Mouse (Mus musculus): ENCODE data around the gene Cbr2. TPM values are rescaled to one million over a fixed set of nuclear protein-coding genes. Genes with fewer than 3 reads are reported as not detected.
"Not testable (repeated sequence)": the region's sequence is repeated elsewhere in the genome, so short reads cannot be mapped to it uniquely, and the experiment has no call there.

Cbr2 gene
- 1 to 10 TPM; 3.0 to 3.9 TPM for total RNA-seq (2021)

DNA sequence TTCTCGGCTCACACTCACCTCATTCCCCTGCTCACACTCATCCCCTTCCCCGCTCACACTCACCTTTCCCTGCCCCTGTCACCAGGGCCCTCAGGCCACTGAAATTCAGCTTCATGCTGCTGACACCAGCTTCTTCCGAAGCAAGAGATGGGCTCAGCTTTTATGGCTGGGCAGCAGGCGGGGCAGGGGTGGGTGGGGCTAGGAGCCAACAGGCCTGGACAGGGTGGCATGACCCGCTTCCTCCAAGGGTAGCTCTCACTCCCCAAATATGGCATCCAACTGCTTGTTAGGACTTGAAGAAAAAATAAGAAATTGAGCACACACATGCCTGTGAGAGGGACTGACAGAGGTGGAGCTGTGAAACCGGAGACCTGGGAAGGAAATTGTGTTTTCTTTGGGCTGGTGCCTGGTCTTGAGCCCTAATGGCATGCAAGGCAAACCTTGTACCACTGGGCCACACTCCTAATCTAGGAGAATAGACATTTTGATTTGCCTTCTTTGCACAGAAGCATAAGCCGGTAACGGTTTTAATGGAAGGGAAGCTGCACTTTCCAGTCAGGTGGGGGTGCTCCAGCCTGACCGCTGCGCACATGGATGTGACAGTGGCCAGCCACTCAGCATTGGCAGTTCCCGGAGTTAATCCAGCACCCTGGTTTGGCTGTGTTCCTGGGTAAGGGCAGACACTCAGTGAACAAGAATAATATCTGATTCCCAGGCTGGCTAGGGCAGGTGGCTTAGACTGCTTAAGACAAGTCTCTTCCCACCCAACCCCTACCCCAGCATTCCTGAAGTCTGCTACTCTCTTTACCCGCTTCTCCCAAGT lies at the start of gene Cbr2:
Gene Cbr2, minus strand, starts transcription at position 257 of the 823 bp plus-strand sequence.
- peak; percentile 57 for DNase-seq

DNA sequence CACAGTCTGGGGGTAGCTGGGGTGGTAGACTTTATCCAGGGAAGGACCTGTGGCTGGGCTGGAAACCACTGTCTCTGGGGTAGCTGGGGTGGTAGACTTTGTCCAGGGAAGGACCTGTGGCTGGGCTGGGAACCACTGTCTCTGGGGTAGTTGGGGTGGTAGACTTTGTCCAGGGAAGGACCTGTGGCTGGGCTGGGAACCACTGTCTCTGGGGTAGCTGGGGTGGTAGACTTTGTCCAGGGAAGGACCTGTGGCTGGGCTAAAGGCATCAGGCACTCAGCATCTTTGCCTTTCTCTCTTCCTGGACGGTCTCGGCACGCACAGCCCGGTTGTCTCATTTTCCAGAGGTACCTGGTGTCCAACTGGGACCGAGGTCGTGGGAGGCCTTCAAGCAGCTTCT lies 49.4 kb upstream of the Cbr2 start:
- not testable (repeated sequence) for DNase-seq

DNA sequence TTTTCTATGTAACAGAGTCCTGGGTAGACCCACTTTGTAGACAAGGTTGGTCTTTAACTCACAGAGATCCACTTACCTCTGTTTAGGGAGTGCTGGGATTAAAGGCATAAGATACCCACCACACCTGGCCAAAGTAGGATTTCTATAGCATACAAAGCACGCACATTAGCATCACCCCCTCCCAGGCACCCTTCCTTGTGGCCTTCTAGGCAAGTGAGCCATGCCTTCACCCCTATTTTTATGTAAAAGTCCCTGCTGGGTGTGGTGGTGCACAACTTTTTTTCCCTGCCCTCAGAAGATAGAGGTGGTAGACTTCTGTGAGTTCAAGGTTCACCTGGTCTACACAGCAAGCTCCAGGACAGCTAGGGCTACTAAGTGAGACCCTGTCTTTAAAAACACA lies 48.0 kb upstream of the Cbr2 start:
- DNase-seq, result no peak

DNA sequence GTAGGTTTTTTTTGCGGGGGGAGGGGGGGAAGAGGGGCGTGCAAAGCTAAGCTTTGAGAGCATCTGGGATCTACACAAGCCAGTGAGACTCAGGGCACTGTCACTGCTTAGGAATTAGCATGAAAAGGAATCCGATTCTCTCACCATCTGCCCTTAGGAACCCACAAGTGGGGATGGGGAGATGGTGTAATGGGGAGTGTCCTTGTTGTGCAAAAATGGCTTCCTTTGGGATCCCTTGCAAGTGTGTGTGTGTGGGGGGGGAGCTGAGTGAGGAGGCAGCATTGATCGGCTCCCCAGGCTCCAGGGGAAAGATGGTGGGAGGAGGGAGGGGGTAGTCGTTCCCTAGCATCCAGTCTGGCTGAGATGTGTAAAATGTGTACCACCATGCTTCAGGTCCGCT lies 45.2 kb upstream of the Cbr2 start:
- DNase-seq, result peak; percentile 4

DNA sequence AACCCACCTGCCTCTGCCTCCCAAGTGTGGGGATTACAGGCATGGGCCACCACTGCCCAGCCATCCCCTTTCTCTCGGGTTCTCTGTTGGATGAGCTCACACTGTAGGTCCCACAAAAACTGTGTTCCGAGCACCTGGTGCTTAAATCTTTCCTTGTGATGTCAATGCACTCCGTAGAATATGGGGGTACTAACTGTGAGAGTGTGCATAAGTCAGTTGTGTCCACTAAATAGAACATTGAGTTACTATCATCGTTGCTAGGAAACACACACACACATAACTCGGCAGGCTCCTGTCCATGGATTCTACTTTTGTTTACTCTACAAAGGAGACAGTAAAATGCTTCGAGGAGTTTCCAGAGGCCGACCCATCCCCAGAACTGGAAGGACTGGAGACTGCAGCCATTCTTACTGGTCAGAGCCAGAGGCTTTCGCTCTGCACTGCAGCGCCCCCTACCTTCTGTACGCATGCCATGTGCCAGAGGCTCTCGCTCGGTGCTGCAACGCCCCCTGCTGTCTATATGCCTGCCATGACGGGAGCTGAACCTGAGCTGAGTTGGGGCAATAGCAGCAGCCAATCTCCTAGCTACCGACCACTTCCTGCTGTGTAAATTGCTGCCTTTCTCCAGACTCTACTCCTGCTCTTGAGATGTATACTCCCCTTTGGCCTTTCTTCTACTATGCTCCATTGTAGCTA lies 44.0 kb upstream of the Cbr2 start:
- DNase-seq, result peak; percentile 99

DNA sequence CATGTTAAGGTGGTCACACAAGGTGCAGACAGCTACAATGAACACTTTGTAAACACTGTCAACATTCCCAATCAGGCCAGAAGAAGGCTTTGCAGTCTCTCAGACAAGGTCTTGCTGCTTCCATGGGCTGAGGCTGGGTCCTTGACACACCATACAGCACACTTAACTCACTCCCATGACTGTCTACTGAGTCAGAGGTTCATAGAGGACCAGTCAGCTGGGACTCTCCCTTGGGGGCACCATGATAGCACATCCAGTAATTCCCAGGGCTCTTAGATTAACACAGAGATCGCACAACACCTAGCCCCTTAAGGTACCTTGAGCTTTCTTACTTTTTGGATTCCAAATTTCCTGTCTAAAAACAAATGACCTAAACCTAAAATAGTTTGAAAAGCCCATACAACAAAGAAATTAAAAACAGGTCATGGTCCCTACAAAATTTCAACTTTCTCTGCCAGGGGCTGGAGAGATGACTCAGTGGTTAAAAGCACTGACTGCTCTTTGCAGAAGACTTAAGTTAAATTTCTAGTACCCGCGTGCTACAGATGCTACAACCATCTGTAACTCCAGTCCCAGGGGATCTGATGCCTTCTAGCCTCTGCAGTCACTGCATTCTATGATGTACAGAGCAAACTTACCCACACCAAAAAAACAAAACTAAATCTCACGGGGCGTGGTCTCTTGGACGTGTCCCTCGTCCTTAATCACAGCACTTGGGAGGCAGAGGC lies 41.7 kb upstream of the Cbr2 start:
- no peak for DNase-seq

DNA sequence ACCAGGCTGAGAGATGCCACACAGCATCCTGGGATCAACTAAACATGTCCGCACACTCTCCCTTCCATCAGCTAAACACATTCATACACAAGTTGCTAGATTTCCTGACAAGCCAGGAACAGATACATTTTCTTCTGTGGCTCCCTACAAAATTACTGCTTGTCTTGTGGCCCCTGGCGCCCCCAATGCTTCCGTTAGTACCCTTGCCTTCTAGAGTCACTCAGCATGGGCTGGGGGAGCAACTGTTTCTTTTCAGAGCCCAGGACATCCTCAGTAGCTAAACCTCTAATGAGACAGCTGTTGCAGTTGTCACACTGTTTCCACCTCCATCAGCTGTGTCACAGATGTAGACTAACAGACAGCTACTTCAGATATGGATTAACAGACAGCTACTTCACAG lies 40.8 kb upstream of the Cbr2 start:
- DNase-seq, result no peak

DNA sequence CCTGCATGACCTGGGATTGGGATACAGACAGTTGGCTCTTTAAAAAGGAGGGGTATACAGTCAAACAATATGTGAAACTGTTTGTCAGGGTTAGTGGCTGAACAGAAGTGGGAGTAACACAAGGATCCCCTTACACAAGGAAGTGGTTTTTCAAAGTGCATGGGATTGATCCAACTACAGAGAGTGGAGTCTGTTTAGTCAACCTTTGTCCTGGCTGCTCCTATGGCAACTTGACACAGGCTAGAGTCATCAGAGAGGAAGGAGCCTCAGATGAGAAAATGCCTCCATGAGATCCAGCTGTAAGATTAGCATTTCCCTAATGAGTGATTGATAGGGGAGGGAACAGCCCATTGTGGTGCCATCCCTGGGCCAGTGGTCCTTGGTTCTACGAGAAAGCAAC lies 36.3 kb upstream of the Cbr2 start:
- DNase-seq, result no peak

DNA sequence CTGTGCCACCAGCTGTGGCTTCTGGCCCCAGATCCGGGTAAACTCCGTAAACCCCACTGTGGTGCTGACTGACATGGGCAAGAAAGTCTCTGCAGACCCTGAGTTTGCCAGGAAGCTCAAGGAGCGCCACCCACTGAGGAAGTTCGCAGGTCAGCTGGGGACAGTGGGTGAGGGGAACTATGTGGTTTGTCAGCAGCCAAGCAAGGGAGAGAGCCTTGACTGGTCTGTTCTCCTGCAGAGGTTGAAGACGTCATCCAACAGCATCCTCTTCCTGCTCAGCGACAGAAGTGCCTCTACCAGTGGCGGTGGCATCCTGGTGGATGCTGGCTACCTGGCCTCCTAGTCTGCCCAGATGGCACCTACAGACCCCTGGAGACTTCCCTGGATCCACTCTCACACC lies 35.1 kb upstream of the Cbr2 start:
- not testable (repeated sequence) for DNase-seq

DNA sequence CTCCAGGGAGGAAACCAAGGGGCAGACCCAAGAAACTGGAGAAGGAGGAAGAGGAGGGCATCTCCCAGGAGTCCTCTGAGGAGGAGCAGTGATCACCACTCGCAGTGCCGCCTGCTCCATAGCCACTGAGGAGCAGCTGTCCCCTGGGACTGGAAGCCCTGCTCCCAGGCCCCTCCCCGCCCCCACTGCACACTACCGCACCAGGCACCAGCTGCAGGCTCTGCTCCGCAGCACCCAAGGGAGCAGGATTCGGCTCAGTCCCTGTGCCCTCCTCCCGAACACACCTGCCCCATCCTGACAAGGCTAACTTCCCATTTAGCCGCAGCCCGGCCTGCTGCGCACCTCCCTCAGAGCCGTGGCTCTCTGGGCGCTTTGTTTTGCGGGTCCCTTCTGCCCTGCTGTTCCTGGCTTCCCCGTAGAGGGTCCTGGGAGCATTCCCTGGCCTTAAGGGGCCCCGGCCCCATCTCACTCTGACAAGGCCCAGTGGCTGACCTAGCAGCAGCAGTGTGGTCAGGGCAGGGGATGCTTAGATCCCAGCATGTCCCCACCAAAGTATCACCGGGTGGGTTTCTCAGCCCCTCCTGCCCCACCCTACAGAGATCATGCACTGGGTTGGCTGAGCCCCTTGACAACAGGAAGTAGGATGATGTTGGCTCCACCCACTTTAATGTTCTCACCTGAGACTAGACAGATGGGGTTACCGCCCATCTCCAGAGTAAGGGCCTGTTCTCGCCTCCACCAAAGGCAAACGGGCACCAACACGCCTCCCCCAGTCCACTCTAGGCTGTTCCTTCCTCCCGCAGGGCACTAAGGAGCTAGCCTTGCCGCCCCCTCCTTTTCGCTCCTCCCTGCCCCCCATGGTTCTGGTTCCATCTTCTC lies 31.4 kb upstream of the Cbr2 start:
- DNase-seq, result not testable (repeated sequence)

DNA sequence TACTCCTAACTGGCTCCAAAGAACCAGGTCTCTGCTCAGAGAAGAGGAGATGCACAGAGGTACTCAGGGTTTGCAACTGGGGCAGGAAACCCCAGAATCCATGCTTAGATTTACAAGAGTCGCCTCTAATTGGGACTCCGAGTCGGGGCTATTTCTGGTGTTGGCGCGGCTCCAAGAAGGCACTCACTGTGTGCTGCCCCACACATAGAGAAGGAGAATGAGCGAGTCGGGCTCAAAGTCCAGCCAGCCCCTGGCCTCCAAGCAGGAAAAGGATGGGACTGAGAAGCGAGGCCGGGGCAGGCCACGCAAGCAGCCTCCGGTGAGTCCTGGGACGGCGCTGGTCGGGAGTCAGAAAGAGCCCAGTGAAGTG lies 30.7 kb upstream of the Cbr2 start, which contains the start of gene Hmga1b:
Gene Hmga1b, plus strand, starts transcription at position 123 of the 370 bp plus-strand sequence.
- DNase-seq, result not testable (repeated sequence)

DNA sequence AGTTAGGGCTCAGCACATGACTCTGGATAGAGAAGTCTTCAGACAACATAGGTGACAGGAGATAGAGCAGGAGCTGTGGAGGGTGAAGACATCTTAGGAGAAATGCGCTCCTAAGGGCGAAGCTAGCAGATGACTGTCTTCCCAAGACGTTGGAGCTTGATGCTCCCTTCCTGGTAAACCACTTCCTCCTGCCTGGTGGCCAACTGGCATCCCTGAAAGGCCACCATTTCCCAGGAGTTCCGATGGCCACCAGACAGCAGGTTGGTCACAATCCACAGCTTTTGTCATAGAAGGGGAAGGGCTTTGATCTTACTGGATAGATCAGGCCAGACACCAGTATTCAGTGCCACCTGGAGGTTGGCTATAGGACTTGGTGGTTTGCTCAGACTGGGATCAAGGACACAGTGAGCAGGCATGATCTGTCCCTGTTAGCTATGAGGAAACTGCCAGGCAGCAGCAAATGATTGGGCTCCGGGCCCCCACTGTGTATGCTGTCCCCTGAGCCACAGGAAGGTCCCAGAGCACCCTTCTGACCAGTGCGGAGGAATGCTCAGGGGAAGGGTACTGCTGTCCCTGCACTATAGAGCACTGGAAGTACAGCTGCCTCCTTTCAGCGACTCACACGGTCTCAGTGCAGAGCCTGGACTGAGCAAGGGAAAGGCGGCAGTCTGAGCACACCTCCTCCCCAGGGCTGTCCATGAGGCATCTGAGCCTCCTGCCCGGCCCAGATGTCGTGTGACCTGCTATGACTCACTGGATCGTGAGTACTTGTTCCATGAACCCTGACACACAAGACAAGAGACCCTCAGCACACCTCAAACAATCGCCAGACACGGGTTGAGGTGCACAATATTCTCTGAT lies 30.1 kb upstream of the Cbr2 start:
- DNase-seq, result no peak

DNA sequence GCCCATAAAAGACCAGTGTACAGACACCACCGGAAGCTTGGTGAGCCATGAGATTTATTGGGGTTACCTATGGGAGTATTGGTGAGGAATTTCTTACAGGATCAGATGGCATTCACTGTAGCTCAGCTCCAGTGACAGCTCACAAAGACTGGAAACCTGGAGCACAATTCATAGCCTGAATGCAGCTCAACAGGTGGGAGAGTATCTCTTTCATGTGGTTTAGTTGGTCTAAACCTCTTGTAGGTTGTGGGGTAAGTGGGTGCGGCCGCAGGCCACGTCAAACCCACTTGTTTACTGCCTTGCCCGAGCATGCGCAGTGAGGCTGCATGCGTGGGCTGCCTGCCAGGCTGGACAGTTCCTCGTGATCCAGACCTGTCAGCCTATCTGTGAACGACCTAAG lies 28.3 kb upstream of the Cbr2 start:
- no peak for DNase-seq

DNA sequence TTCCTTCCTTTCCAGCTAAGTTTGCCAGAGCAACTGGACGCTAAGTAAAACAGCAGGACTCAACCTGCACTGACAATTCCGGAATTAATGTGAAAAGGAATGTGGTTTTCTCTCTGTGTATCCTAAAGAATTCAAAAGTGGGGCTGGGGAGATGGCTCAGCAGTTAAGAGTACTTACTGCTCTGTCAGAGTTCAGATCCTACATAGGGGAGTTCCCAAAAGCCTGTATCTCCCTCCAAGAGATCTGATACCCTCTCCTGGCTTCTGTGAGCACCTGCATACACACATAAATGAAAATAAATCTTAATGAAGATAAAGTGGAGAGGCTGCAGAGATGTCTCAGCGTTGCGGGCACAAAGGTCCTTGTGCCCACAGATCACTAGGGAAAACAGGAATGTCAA lies 19.7 kb upstream of the Cbr2 start:
- no peak for DNase-seq

DNA sequence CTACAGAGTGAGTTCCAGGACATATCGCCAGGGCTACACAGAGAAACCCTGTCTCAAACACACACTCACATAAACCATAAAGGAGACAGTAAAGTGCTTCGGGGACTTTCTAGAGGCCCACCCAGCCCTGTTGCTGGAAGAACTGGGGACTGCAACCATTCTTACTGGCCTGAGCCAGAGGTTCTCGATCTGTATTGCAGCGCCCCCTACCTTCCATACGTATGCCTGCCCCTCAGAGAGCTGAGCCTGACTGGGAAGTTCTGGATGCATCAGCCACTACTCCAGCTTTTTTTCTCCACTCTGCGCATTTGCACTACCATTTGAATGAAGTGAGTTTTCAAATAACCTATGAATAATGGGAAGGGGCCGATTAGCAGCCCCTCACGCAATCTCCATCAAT lies 17.5 kb upstream of the Cbr2 start:
- peak; percentile 28 for DNase-seq

DNA sequence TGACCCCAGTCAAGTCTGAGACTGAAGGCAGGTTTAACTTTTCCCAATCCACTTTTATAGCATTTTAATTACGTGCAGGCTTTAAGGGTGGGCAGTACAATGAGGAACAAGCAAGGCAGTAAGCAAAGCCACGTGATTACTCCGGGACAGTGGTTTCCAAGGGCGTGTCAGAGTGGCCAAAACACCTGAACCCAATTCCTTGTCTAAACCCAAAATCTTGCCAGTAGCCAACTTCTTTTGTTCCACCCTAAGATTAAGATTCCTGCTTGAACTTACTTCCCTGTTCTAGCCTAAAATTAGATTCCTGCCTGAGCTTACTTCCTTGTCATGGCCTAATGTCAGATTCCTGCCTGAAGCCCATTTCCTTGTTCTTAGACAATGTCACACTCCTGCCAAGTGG lies 16.1 kb upstream of the Cbr2 start:
- no peak for DNase-seq

DNA sequence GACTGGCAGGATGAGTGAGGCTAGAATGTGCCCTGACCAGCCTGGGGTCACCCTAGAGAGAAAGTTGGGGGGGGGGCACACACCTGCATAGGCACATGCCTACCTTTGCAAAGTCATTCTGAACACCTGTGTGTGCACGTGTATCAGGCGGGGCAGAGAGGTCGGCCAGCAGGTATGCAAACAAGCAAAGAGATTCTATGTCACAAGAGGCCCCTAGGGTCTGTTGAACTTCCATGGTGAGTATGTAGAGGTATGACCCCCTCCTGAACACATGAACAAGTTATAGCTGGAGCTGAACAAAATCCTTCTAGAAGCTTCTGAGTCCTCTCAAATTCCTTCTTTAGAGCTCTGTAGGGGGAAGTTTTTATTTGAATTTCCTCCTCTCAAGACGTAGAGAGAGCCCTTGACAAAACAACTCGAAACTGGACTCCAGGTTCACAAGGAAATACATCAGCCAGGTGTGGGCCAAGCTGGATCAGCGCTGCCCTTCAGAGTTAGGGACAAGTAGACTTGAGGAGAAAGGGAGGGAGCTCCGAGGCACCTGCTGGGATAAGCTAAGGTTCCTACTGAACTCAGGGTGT lies 12.3 kb upstream of the Cbr2 start:
- no peak for DNase-seq

DNA sequence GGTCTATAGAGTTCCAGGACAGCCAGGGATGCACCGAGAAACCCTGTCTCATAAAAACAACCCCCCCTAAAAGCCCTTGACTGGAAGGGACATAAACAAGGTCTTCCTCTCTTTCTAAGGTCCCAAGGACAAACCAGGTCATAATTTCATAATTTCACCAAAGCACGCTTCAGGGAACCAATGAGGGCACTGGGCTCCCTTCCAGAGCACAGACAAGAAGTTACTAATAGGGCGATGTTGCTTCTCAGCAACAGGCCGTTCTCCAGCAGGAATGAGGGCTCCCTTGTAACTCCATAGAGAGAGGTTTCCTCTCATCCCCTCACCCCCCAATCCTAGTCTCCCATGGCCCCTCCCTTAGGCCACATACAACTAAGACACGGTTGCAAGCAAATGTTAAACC lies 9.1 kb upstream of the Cbr2 start:
- no peak for DNase-seq

DNA sequence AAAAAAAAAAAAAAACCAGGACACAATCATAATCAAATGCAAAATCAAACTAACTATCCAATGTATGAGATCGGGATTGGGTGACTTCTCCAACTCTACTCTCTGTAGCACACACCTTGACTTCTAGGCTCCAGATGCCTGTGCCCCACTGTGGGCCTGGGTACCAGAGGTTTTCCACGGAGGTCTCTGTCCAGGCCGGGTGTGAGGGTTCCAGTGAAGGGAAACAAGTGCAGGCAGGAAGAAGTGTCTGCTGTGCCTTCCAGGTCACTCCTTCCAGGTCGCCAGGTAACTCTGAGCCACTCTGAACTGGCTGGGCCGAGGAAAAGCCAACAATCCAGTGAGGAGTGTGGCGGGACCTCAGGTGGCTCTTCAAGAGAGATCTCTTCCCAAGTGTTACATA lies 4.5 kb upstream of the Cbr2 start:
- no peak for DNase-seq

DNA sequence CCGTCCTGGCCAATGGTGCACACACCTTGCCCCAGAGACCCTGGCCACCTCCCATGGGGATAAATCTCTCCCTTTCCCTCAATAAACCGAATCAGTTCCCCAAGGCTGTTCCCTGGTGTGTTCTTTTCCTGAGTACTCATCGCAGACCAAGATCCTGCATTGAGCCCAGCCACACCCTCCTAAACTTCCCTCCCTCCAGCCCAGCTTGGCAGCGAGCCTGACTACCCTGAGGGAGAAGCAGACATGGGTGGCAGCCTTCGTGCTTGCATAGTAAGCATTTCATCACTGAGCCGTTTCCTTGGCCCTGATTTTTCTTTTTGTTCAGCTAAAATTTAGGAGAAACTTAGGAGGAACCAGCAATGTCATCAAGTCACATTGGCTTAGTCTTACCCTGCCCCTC lies 1.6 kb upstream of the Cbr2 start:
- DNase-seq, result peak; percentile 61

DNA sequence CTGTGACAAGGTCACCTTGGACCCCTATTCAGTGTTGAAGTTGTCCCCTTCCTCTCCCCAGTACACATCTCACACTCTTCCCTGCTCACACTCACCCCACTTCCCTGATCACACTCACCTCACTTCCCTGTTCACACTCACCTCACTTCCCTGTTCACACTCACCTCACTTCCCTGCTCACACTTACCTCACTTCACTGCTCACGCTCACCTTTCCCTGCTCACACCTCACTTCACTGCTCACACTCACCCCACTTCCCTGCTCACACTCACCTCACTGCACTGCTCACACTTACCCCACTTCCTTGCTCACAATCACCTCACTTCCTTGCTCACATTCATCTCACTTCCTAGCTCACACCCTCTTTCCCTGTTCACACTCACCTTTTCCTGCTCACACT lies 519 bp downstream of the Cbr2 start:
- DNase-seq, result no peak
